Mouse (Mus musculus) megakaryocyte-erythroid progenitor cell, adult 5-6 weeks (primary cell): ENCODE data around the gene Tespa1. TPM values are rescaled to one million over a fixed set of nuclear protein-coding genes. Genes with fewer than 3 reads are reported as not detected.
"Not testable (repeated sequence)": the region's sequence is repeated elsewhere in the genome, so short reads cannot be mapped to it uniquely, and the experiment has no call there.

Source experiments
- ATAC-seq: replicated peaks from 2 replicates; pipeline ENCODE4 v1.8.0; 2016; ENCODE audit warnings: mild to moderate bottlenecking, inconsistent platforms; ENCODE audit not compliant: severe bottlenecking, poor library complexity, low FRiP score, low TSS enrichment
- total RNA-seq, 2 experiments: library from RNA; stranded (forward) in 1 of 2; stranded (reverse) in 1 of 2; fragments of 200-1000, 215-1000 nt in 1 of 2; fragments of >200 nt in 1 of 2; fragmentation: Nextera tagmentation in 1 of 2; gene quantifications; 2 replicates each; pipeline ENCODE4 v1.2.3; 2014 to 2017

The Tespa1 gene
- total RNA-seq, 2 experiments from 2014 or later = 2.6 to 10.9 TPM

GRCm38 (mm10) chr10:130337581-130337980, 14.9 kb downstream of the Tespa1 start:
- ATAC-seq = 0 out of 2 replicates have a peak, but pooled peaks have one; percentile 4

GRCm38 (mm10) chr10:130340050-130340449, 17.4 kb downstream of the Tespa1 start:
- ATAC-seq = not testable (repeated sequence)

GRCm38 (mm10) chr10:130344056-130344455, 21.4 kb downstream of the Tespa1 start:
- ATAC-seq = peak; percentile 85

- ATAC-seq = peak; percentile 88
These were observed 40.9 kb downstream of the Tespa1 start for GRCm38 (mm10) chr10:130363438-130364164.

DNA sequence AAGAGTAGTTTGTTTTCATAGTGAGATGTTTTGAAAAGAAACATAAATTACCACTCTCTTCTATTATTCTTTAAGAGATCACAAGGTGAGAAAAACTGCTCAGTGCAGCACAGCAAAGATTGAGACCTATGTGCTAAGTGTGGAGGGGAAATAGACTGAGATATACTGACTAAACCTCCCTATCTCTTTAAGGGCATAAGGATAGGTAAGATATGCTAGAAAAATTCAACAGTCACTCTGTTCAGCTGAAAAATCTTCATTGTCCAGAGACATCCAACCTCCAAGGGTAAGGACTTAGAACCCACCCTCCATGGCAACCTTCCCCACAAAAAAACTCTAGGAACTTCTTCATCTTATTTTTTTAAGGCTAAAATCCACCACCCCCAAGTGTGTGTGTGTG, 42.1 kb downstream of the Tespa1 start:
- ATAC-seq = peak; percentile 76

DNA sequence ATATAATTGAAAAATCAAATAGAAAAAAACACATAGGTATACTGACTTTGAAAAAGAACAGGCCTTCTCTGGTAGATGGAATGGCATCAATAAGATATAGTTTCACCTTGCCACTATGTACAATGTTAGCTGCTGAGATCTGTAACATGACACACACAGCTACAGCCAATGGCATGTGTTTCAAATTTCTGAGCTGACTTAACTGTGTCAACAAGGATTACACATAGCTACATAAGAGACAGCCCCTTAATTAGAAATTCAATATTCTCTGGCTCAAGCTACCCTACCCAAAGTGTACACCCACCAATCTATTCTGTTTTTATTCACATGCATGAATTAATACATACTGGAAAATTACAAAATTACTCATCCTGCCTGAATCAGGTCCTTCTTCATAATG, 45.7 kb downstream of the Tespa1 start:
- ATAC-seq = no peak

GRCm38 (mm10) chr10:130370005-130370682, 47.5 kb downstream of the Tespa1 start:
- ATAC-seq = no peak

DNA sequence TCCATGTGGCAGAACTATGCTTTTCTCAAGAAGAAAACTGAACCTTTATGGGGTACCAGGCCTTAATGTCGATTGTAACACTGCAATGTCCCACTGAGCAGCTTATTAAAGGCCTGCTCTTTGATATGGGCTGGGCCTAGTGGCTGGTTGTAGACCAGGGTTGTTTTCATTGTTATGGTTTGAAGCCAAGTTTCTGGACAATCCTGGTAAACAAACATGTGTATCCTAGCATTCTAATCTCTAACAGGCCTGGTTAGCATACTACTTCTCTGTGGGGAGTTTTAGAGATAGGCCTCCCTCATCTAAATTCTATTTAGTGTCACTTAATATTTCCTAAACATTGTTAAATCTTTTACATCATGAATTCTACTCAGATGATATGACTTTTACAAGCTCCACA, 49.0 kb downstream of the Tespa1 start:
- ATAC-seq = peak; percentile 65

DNA sequence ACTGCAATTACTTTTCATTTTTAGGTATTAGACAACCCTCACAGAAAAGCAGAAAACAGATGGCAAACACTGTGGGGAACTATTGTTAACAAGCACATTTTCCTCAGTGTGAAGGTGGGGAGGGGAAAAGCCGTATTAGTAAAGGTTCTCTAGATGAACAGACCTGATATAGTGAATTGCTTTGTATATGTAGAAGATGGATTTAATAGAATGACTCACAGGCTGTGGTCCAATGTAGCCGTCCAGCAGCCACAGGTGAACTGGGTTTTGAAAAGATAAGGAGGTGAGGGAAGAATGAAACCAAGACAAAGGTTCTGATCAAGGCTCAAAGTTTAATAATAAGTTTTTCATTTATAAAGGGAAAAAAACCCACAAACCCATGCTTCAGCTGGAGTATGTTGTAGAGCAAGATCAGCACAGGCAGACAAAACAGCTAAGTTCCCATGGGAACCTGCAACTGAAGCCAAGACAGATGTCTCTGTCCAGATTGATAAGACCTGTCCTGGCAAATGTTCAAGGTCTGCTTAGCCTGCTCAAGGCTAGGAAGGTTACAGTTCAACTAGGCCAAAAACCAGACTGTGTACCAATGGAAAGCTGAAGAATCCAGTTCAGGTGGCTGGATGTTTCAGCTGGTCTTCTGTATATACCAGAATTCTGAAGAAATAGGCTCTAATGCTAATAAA, 50.0 kb downstream of the Tespa1 start:
- ATAC-seq = peak; percentile 81

- no peak for ATAC-seq
These were observed 52.5 kb downstream of the Tespa1 start for GRCm38 (mm10) chr10:130375145-130375544.

GRCm38 (mm10) chr10:130394232-130394631, 71.6 kb downstream of the Tespa1 start, which contains the start of gene Vmn2r84:
Gene Vmn2r84, minus strand, starts transcription at chr10:130394332.
- no peak for ATAC-seq

DNA sequence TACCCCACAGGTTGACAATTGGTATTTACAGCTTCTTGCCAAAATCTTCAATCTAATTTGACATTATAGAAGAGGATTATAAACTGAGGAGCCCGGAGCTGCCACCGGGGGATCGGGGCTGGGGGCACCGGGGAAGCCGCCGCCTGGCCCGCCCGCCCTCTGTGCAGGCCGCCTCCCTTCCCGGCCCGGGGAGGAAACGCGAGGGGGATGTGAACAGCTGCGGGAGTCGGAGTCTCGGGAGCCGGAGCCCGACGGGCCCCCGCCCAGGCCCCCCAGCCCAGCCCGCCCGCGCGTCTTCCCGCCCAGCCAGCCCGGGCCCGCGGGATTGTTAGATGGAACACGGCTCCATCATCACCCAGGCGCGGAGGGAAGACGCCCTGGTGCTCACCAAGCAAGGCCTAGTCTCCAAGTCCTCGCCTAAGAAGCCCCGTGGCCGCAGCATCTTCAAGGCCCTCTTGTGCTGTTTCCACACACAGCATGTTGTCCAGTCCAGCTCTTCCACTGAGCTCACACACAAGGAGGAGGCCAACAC, 89.6 kb downstream of the Tespa1 start:
- ATAC-seq = peak; percentile 49; the same call in 1 of the 2 replicates

Other genes with a start within 250 kb of the Tespa1 start
- not detected in 2 replicates for gene Olfr823, start 207.5 kb upstream of the Tespa1 start, total RNA-seq (2014; fragmentation: Nextera tagmentation)
- gene Olfr823, start 207.5 kb upstream of the Tespa1 start, total RNA-seq (2017) = not detected in 2 replicates
- gene Olfr824, start 192.9 kb upstream of the Tespa1 start, total RNA-seq (2014; fragmentation: Nextera tagmentation) = not detected in 2 replicates
- gene Olfr824, start 192.9 kb upstream of the Tespa1 start, total RNA-seq (2017) = not detected in 2 replicates
- gene Olfr825, start 156.1 kb upstream of the Tespa1 start, total RNA-seq (2014; fragmentation: Nextera tagmentation) = not detected in 2 replicates
- gene Olfr825, start 156.1 kb upstream of the Tespa1 start, total RNA-seq (2017) = not detected in 2 replicates
- not detected in 2 replicates for gene Olfr826, start 138.7 kb upstream of the Tespa1 start, total RNA-seq (2014; fragmentation: Nextera tagmentation)
- gene Olfr826, start 138.7 kb upstream of the Tespa1 start, total RNA-seq (2017) = not detected in 2 replicates
- not detected in 2 replicates for gene Olfr827, start 108.5 kb upstream of the Tespa1 start, total RNA-seq (2014; fragmentation: Nextera tagmentation)
- gene Olfr827, start 108.5 kb upstream of the Tespa1 start, total RNA-seq (2017) = not detected in 2 replicates
- gene Neurod4, start 42.6 kb upstream of the Tespa1 start, total RNA-seq (2014; fragmentation: Nextera tagmentation) = not detected in 2 replicates
- not detected in 2 replicates for gene Neurod4, start 42.6 kb upstream of the Tespa1 start, total RNA-seq (2017)
- gene Vmn2r84, start 71.5 kb downstream of the Tespa1 start, total RNA-seq (2014; fragmentation: Nextera tagmentation) = not detected in 2 replicates
- not detected in 2 replicates for gene Vmn2r84, start 71.5 kb downstream of the Tespa1 start, total RNA-seq (2017)
- 0.17 TPM in 1 of 2 replicates, not detected in the other for gene Vmn2r85, start 106.8 kb downstream of the Tespa1 start, total RNA-seq (2014; fragmentation: Nextera tagmentation)
- gene Vmn2r85, start 106.8 kb downstream of the Tespa1 start, total RNA-seq (2017) = not detected in 2 replicates
- not detected in 2 replicates for gene Vmn2r86, start 133.2 kb downstream of the Tespa1 start, total RNA-seq (2014; fragmentation: Nextera tagmentation)
- gene Vmn2r86, start 133.2 kb downstream of the Tespa1 start, total RNA-seq (2017) = not detected in 2 replicates
- not detected in 2 replicates for gene Vmn2r87, start 174.5 kb downstream of the Tespa1 start, total RNA-seq (2014; fragmentation: Nextera tagmentation)
- gene Vmn2r87, start 174.5 kb downstream of the Tespa1 start, total RNA-seq (2017) = not detected in 2 replicates